Mouse (Mus musculus) layer of hippocampus, adult 2 months (tissue): ENCODE measurements at regions not wholly inside any gene's neighbourhood (a gene's known extent, or its start where the extent isn't known, plus 50 kb on each side); places are given as distances from the start of the nearest gene placed in this dataset.
"Not testable (repeated sequence)": the region's sequence is repeated elsewhere in the genome, so short reads cannot be mapped to it uniquely, and the experiment has no call there.

Experiments used
- DNase-seq, 2 experiments: peaks; one replicate each; pipeline ENCODE4 v3.0.0; 2022; ENCODE audit warnings: low spot score in 2 of 2
- H3K27ac ChIP-seq: fragments of 200-600 bp; 2 replicates; pipeline ENCODE4 v1.8.1; 2022
- H3K4me3 ChIP-seq: fragments of 200-600 bp; 2 replicates; pipeline ENCODE4 v1.8.1; 2022; ENCODE audit warnings: mild to moderate bottlenecking
- CTCF ChIP-seq: fragments of 200-600 bp; conservative IDR thresholded peaks from 2 replicates; pipeline ENCODE4 v1.8.1; 2022; ENCODE audit warnings: antibody characterized with exemption, mild to moderate bottlenecking, moderate library complexity

DNA sequence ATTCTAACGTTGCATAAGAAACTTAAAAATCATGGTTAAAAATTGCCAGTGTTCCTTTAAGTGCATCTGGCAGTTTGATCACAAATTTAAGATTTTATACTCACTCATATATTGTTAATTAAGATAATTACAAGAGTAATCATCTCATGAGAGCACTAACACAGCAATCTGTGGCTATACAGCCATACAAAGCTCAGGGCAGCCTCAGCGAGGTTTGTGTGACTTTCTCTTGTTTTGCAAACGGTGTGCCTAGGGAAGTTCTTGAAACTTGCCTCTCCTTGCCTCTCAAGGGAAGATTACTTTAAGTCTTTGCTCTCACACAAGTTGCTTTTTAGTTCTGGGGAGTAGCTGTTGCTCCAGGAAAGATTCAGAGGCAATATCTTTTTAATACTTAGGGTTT, 58.1 kb upstream of the Slc1a4 start:
- no peak for TF ChIP-seq CTCF
- H3K27ac ChIP-seq, result no peak overlapping the region
- H3K4me3 ChIP-seq, result no peak overlapping the region
- no peak for DNase-seq

DNA sequence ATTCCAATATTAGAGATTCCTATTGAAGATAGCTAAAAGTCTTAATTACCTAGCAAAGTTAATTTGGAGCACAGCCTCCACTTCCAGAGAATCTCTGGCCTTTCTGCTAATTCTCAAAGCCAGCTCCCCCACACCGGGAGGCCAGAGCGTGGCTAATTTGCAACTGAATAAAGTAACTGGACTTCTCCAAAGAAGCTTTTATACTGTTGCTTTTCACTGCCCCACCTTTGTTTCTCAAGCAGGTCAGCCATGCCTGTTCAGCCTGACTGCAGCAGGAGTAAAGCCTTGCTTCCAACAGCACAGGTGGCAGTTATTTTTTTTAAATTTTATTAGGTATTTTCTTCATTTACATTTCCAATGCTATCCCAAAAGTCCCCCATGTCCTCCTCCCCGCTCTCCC, 60.8 kb upstream of the Slc1a4 start:
- DNase-seq, result not testable (repeated sequence)

DNA sequence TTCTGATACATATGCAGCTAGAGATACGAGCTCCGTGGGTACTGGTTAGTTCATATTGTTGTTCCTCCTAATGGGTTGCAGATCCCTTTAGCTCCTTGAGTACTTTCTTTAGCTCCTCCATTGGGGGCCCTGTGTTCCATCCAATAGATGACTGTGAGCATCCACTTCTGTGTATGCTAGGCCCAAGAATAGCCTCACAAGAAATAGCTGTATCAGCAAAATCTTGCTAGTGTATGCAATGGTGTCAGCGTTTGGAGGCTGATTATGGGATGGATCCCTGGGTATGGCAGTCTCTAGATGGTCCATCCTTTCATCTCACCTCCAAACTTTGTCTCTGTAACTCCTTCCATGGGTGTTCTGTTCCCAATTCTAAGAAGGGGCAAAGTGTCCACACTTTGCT, 61.3 kb upstream of the Slc1a4 start:
- H3K27ac ChIP-seq, DNase-seq, H3K4me3 ChIP-seq: not testable (repeated sequence)

More for the DNA sequence above, 60.8 kb upstream of the Slc1a4 start:
- H3K27ac ChIP-seq, H3K4me3 ChIP-seq: not testable (repeated sequence)

DNA sequence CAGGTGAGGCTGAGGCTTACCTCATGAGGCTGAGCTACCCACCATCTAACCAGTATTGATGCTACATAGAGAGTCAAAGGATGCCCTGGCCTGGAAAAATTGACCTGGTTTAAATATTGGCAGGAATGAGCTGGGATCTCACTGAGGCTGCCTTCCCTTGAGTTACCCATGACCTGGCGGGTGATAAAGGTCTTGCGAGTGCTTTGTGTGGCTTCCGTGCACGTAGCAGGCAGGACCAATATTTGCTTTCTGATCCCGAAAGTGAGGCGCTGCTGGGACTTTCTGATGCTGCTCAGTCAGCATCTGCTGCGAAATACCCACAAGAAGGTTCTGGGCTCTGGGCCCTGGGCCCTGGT, 63.3 kb upstream of the Slc1a4 start:
- Histone ChIP-seq H3K4me3 (no peak overlapping the region), H3K27ac (peak overlapping the region; percentile 3)
- no peak for DNase-seq
- no peak for TF ChIP-seq CTCF

DNA sequence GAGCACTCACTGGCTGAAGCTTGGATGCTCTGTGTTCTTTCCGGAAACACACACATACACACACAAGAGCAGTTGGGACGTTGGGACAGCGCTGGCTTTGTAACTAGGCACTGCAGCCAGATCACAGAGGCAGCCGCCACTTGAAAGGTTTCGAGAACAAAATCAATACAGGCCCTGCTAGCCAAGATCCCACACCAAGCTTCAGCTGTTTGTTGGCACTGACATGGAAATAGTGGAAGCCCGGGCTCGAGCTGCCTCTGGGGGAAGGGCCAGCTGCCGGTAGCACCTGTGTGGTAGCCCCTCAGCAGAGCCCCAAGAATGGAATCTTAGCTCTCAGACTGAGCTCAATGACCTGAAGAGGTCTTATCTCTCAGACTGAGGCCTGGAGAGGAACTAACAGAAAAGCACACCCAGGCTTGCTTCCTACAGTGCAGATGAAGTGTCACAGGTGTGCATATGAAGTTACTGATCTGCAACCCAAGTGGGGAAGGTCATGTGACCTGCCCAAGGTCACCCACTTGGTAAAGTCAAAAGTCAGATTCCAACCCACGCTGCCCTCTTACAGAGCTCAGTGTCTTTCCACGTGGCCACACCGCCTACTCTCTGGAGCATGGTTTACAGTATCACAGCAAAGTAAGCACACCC, 63.8 kb upstream of the Slc1a4 start:
- no peak for TF ChIP-seq CTCF
- DNase-seq, result peak in 1 of 2 experiments; percentile 50
- Histone ChIP-seq H3K27ac (peak overlapping the region; percentile 3), H3K4me3 (no peak overlapping the region)

DNA sequence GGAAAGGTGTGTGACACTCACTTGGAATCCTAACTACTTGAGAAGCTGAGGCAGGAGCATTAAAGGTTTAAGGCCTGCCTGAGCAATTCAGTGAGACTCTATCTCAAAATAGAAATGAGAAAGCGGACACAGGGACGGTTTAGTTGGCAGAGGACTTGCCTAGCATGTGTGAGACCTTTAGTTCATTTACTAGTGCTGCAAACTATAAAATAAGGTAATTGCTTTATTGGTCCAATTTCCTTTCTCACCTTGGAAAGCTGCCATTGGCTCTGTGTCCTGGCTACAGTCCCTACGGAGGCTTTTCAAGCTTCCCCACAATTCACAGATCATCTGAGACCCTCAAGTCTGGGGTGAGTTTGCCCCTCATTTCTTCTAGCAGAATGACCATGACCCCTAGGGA, 64.4 kb upstream of the Slc1a4 start:
- no peak for TF ChIP-seq CTCF
- no peak overlapping the region for H3K4me3 ChIP-seq
- H3K27ac ChIP-seq, result 0 out of 2 replicates have a peak overlapping the region, but pooled peaks have one; percentile 28
- no peak for DNase-seq

DNA sequence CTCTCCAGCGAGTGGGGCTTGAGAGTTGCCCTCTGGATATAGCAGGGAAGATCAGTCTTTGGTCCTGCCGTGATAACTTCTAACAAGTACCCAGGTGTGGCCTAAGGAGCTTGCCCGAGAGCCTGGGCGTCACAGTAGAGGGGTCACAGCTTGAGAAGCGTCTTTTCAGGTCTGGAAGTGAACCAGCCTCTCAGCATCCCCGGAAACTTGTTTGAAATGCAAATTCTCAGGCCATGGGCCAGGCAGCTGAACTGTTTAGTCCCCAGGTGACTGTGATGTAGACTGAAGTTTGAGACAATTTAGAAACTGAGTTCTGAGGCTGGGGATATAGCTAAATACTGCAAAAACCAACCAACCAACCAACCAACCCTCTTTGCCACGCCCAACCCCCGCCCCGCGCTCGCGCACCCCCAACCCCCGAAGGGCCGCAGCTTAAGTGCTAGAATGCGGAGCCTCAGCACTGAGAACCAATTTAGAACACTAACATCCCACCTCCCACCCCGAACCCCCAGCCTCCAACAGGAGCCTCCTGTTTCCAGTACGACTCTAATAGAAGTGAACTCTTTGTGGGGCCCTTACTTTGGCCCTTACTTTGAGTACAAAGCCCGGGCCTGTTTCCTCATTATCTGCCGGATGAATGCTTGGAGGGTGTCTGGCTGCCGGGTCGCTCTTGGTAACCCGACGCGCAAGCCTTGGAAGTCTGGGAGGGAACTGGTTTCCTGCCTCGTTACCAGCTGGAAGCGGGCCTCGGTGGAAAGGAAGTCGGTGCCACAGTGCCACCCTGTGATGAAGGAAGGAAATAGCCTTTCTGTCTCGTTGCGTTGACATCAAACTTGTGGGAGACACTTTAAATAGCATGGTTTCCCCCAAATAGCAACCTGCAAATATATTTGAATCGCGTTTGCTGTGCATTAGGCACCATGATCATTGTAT, 68.1 kb upstream of the Slc1a4 start:
- Histone ChIP-seq H3K4me3 (peak overlapping the region; percentile 53), H3K27ac (peak overlapping the region; percentile 57)
- TF ChIP-seq CTCF, result peak; percentile 92
- DNase-seq, result peak; percentile 81 to 92

DNA sequence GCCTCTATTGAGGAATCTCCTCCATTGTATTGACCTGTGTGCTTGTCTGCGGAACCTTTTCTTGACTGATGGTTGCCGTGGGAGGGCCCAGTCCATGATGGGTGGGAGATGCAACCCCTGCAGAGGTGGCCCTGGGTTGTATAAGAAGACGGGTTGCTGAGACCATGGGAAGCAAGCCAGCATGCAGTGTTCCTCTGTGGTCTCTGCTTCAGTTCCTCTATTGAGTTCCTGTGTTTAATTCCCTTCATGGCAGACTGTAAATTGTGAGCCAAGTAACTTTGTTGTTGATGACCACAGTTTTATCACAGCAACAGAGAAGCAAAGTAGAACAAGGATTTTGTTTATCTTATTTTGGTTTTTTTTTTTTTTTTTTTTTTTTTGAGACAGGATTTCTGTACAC, 70.9 kb upstream of the Slc1a4 start:
- Histone ChIP-seq H3K27ac (no peak overlapping the region), H3K4me3 (no peak overlapping the region)
- no peak for DNase-seq
- no peak for TF ChIP-seq CTCF

DNA sequence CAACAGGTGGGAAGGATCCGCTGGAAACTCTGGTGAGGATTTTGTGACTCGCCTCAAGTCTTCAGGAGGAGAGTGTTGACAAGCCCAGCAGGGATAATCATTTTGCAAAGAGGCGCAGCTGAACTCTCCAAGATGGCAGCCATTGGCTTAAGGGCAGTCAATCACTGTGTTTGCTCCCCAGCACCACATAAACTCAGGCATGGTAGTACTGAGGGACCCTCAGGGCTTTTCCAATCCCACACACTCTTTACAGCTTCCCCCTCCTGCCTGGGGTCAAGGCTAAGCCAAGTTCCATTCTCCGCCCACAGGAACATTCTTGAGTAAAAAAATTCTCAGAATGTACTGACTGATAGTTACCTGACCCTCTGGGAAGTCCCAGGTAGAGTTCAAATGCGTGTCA, 72.0 kb upstream of the Slc1a4 start:
- no peak for TF ChIP-seq CTCF
- H3K4me3 ChIP-seq, result no peak overlapping the region
- no peak for DNase-seq
- no peak overlapping the region for H3K27ac ChIP-seq

DNA sequence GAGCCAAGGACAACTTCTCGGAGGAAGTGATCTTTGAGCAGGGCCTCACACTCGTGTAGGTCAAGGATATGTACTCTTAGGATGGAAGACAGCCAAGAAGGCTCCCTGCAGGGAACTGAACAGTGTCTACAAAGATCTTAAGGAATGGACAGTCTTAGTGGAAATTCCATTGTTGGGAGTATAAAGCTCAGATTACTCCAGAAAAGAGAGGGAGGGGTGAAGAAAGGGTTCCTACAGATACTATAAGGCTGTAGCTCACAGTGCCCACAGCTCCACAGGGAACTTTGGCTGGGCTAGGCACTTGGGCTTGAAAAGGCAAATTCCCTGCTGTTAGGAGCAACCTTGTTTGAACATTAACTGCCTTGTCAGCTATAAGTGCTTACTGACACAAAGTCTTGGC, 85.6 kb upstream of the Slc1a4 start:
- Histone ChIP-seq H3K4me3 (no peak overlapping the region), H3K27ac (no peak overlapping the region)
- DNase-seq, result no peak
- TF ChIP-seq CTCF, result no peak

DNA sequence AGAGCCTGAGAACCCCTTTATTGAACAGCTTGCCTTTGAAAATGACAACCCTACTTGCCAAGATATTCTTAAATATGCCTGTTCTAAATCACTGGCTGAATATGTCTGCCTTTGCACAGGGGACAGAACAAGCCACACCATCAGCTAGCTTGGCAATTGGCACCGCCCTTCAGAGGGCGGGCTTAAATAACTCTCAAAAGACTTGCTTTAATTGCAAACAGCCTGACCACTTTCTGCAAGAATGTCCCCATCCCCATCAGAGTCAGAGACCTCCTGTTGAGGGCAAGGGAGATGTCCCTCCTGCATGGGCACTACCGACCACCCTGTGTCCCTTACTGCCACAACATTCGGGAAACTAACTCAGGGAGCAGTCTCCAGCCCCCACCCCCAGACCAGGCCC, 88.4 kb upstream of the Slc1a4 start:
- TF ChIP-seq CTCF, result no peak
- no peak overlapping the region for H3K4me3 ChIP-seq
- DNase-seq, result no peak
- no peak overlapping the region for H3K27ac ChIP-seq

DNA sequence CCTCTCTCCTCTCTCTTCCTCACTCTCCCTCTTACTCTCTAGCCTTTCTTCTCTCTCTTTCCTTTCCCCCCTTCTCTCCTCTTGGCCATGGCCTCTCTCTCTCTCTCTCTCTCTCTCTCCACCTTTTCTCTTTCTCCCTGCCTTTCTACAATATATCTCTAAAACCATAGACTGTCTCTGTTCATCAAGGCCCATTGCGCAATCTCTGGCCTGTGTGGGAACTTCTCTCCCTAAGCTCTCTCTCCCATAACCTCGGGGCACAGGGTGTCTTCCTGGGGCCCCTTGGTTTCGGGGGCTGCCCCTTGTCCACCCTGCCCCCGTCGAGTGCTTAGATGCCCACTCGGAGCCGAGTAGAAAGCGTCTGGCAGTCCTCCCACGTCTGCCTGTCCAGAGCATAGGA, 103.5 kb upstream of the Slc1a4 start:
- DNase-seq, result no peak
- TF ChIP-seq CTCF, result no peak
- no peak overlapping the region for H3K4me3 ChIP-seq
- H3K27ac ChIP-seq, result no peak overlapping the region

DNA sequence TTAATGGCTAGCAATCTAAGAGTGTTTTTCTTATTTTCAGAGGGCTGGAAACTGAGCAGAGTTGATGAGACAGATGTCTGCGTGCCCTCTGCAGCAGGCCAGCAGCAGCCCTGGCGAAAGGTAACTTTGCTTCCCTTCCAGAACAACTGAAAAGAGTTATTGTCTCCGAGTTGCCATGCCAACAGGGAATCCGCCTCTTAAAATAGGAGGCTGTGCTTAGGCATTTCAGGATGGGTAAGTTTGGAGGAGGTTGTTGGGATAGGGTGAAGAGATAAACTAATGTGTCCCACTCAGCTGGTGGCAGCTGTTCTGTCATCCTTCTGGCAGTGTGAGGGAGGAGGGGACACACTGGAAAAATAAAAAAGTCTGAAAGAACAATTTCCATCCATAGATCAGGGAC, 100.6 kb upstream of the Sertad2 start:
- TF ChIP-seq CTCF, result no peak
- H3K27ac ChIP-seq, result no peak overlapping the region
- no peak overlapping the region for H3K4me3 ChIP-seq
- DNase-seq, result no peak
